Mouse (Mus musculus): Measurements from ENCODE around the gene Nckipsd. TPM values are rescaled to one million over a fixed set of nuclear protein-coding genes. Genes with fewer than 3 reads are reported as not detected.
A peak's percentile ranks its signal among the peaks of the same experiment; 100 is the strongest.

The Nckipsd gene
- polyA plus RNA-seq, 1 experiment from 2014 or later: 20.4 TPM

DNA sequence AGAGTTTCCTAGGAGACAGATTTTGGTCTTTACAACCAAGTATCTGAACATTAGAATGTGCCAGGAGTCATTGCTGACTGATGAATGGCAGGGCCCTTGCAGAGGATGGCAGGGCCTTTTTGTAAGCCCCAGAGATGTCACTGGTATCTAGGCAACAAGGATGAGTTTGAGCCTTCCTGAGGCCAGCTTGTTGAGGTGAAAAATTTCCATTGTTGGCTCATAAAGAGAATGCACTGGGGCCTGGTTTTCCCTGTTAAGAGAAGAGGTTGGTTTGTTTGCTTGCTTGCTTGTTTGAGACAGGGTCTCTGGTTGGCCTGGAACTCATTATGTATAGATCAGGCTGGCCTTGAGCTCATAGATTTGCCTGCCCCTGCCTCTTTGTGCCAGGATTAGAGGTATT lies 22.8 kb upstream of the Nckipsd start:
- H3K27me3 ChIP-seq: no peaks in the 10 kb centered on the region
- H3K4me2 ChIP-seq (replicated peaks): peak overlapping the region; percentile 63
- H3K27ac ChIP-seq (replicated peaks): no peak overlapping the region; the same call in 1 of the 2 replicates
- ATAC-seq (ENCODE audit: insufficient number of reproducible peaks, low FRiP score, low TSS enrichment, low read depth): no peak
- no peak overlapping the region for H3K9ac ChIP-seq
- H3K36me3 ChIP-seq: no peaks in the 10 kb centered on the region
- H3K9me3 ChIP-seq (replicated peaks): no peaks in the 10 kb centered on the region
- peaks cover 42% of the 10 kb centered on the region for H3K4me1 ChIP-seq
- H3K4me3 ChIP-seq (replicated peaks): peak overlapping the region; percentile 89

DNA sequence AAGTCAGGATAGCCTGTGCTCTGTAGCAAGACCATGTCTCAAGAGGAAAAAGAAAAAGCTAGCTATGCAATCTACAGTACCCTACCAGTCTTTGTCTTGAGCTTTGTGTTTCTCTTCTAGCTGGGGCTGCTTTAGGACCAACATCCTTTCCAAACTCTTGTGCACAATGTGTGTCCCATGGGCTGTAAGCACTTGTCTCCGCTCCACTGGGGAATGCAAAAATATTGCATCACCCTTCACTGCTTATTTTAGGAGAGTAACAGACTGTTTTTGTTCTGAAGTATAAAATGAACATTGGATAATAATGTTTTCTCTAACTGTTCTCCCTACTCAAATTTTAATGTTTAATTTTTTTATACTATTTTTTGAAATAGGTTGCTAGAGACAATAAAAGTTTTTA lies 21.7 kb upstream of the Nckipsd start:
- no peaks in the 10 kb centered on the region for H3K9me3 ChIP-seq (replicated peaks)
- H3K4me3 ChIP-seq (replicated peaks): no peak overlapping the region
- 77% methylated on average over 1 of the region's 1 CpGs for WGBS

GRCm38 (mm10) chr9:108787080-108787479 lies 21.1 kb upstream of the Nckipsd start:
- Histone ChIP-seq H3K4me2 (replicated peaks) (no peak overlapping the region), H3K9ac (no peak overlapping the region), H3K4me1 (peaks cover 55% of the 10 kb centered on the region), H3K27ac (replicated peaks) (no peak overlapping the region), H3K27me3 (no peaks in the 10 kb centered on the region), H3K36me3 (no peaks in the 10 kb centered on the region), H3K4me3 (replicated peaks) (no peak overlapping the region), H3K9me3 (replicated peaks) (no peaks in the 10 kb centered on the region)
- no peak for ATAC-seq (ENCODE audit: insufficient number of reproducible peaks, low FRiP score, low TSS enrichment, low read depth)
- WGBS: 81% methylated on average over 2 of the region's 2 CpGs

More for the DNA sequence above, 21.7 kb upstream of the Nckipsd start:
- H3K27ac ChIP-seq (replicated peaks): no peak overlapping the region
- no peaks in the 10 kb centered on the region for H3K27me3 ChIP-seq
- H3K36me3 ChIP-seq: no peaks in the 10 kb centered on the region
- peaks cover 50% of the 10 kb centered on the region for H3K4me1 ChIP-seq
- H3K9ac ChIP-seq: no peak overlapping the region
- no peak overlapping the region for H3K4me2 ChIP-seq (replicated peaks)
- ATAC-seq (ENCODE audit: insufficient number of reproducible peaks, low FRiP score, low TSS enrichment, low read depth): no peak

DNA sequence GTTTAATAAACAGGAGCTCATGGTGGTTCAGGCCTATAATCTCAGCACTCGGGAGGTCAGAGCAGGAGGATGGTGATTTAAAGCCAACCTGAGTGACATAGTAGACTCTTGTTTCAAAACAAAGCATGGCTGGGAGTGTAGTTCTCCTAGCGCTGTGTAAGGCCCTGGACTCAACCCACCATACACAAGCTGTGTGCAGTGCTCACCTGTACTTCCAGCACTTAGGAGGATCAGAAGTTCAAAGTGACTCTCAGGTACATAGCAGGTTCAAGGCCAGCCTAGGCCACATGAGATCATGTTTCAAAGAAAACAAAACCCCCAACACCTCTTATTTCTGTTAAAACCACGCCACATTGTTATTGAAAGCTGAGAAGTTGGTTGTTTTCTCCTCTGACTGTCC lies 19.5 kb upstream of the Nckipsd start:
- H3K4me1 ChIP-seq: peaks cover 56% of the 10 kb centered on the region
- no peak overlapping the region for H3K4me3 ChIP-seq (replicated peaks)
- H3K4me2 ChIP-seq (replicated peaks): no peak overlapping the region
- no peak overlapping the region for H3K27ac ChIP-seq (replicated peaks)
- 74% methylated on average over 3 of the region's 3 CpGs for whole genome bisulfite sequencing
- H3K9me3 ChIP-seq (replicated peaks): no peaks in the 10 kb centered on the region
- no peak for ATAC-seq (ENCODE audit: insufficient number of reproducible peaks, low FRiP score, low TSS enrichment, low read depth)
- no peak overlapping the region for H3K9ac ChIP-seq
- no peaks in the 10 kb centered on the region for H3K27me3 ChIP-seq
- H3K36me3 ChIP-seq: no peaks in the 10 kb centered on the region

GRCm38 (mm10) chr9:108792307-108792706 lies 15.9 kb upstream of the Nckipsd start:
- H3K36me3 ChIP-seq: peaks cover 15% of the 10 kb centered on the region
- peaks cover 63% of the 10 kb centered on the region for H3K4me1 ChIP-seq
- no peaks in the 10 kb centered on the region for H3K27me3 ChIP-seq
- H3K9me3 ChIP-seq (replicated peaks): no peaks in the 10 kb centered on the region
- no peak overlapping the region for H3K9ac ChIP-seq
- ATAC-seq (ENCODE audit: insufficient number of reproducible peaks, low FRiP score, low TSS enrichment, low read depth): no peak
- H3K4me2 ChIP-seq (replicated peaks): no peak overlapping the region
- no peak overlapping the region for H3K4me3 ChIP-seq (replicated peaks)
- 0 out of 2 replicates have a peak overlapping the region, but pooled peaks have one; percentile 39 for H3K27ac ChIP-seq (replicated peaks)
- 84% methylated on average over 1 of the region's 1 CpGs for WGBS

DNA sequence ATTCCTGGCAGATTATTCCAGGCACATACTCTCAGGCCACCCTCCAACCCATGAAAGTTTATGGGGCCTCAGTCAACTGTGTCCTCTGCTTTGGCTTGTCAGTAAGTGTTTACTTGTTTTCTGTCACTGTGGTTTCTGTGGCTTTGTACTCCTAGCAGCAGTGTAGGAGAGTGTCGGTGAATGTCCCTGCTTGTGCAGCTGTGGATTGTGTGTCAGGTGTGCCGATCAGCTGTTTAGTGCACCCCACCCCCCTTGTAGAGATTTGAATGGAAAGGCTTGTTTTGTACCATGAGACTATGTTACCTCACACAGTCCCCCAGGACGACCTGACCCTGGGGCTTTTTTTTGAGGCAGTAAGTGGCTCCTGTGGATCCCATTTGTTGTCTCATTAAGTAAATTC lies 15.4 kb upstream of the Nckipsd start:
- 28% methylated on average over 3 of the region's 3 CpGs for WGBS
- H3K9me3 ChIP-seq (replicated peaks): no peaks in the 10 kb centered on the region
- H3K36me3 ChIP-seq: peaks cover 19% of the 10 kb centered on the region
- H3K27ac ChIP-seq (replicated peaks): peak overlapping the region; percentile 39; the same call in 1 of the 2 replicates
- H3K4me3 ChIP-seq (replicated peaks): no peak overlapping the region
- peak; percentile 56; the same call in 1 of the 2 replicates for ATAC-seq (ENCODE audit: insufficient number of reproducible peaks, low FRiP score, low TSS enrichment, low read depth)
- no peak overlapping the region for H3K9ac ChIP-seq
- H3K27me3 ChIP-seq: no peaks in the 10 kb centered on the region
- peaks cover 59% of the 10 kb centered on the region for H3K4me1 ChIP-seq
- H3K4me2 ChIP-seq (replicated peaks): no peak overlapping the region

DNA sequence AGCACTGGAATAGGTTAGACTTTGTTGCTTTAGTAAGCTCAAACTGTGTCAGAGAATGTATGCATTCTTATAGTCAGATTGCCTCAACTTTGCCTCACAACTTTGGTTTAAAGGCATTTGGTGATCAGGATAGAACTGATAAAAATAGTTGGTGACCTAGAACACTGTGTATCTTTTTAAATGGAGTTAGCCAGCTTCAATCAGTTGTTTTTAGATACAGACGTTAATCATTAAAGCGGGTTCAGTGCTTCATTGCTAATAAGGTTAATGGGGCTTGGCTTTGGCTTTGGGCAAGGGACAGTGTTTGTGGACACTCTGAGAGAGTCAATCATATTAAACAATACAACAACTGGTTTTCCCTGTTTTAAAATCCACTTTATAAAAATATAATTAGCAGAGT lies 12.9 kb upstream of the Nckipsd start:
- Histone ChIP-seq H3K27me3 (no peaks in the 10 kb centered on the region), H3K4me1 (peaks cover 51% of the 10 kb centered on the region), H3K9ac (no peak overlapping the region), H3K9me3 (replicated peaks) (no peaks in the 10 kb centered on the region), H3K4me3 (replicated peaks) (no peak overlapping the region), H3K4me2 (replicated peaks) (no peak overlapping the region), H3K36me3 (peaks cover 43% of the 10 kb centered on the region), H3K27ac (replicated peaks) (no peak overlapping the region)
- WGBS: 55% methylated on average over 2 of the region's 2 CpGs
- ATAC-seq (ENCODE audit: insufficient number of reproducible peaks, low FRiP score, low TSS enrichment, low read depth): no peak

- WGBS: 42% methylated on average over 11 of the region's 11 CpGs
- peaks cover 45% of the 10 kb centered on the region for H3K36me3 ChIP-seq
- H3K9ac ChIP-seq: no peak overlapping the region
- H3K4me2 ChIP-seq (replicated peaks): 0 out of 2 replicates have a peak overlapping the region, but pooled peaks have one; percentile 10
- H3K4me1 ChIP-seq: peaks cover 48% of the 10 kb centered on the region
- no peaks in the 10 kb centered on the region for H3K27me3 ChIP-seq
- peak overlapping the region; percentile 69 for H3K27ac ChIP-seq (replicated peaks)
- ATAC-seq (ENCODE audit: insufficient number of reproducible peaks, low FRiP score, low TSS enrichment, low read depth): 0 out of 2 replicates have a peak, but pooled peaks have one; percentile 60
- H3K4me3 ChIP-seq (replicated peaks): peak overlapping the region; percentile 6
- no peaks in the 10 kb centered on the region for H3K9me3 ChIP-seq (replicated peaks)
These were observed 12.4 kb upstream of the Nckipsd start for GRCm38 (mm10) chr9:108795762-108796161.

DNA sequence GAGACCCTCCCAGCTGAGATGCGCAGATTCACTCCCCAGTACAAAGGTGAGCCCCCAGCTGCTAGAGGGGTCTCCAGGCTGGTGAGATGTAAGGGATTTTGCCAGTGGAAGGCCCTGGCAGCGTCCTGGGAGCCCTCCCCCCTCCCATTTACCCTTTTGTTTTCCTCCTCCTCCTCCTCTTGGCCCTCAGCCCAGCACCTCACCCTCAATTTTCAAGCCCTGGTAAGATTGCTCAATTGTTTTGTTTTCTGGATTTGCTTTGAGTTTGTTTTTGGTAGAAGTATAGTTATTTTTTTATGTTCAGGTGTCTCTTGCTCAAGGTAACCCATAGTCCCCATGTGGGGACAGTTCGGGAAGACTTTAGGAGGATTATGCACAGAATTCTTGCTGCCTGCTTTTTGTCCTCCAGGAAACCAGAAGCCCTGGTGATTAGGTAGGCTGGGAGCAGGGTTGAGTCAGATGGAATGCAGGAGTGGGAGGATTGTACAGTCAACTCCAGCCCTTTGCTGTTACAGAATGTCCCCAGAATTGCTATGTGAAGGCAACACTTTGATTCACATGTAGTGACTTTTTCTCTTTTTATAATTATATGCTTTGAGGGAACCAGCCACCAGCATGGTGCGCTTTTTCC lies 11.7 kb upstream of the Nckipsd start:
- Histone ChIP-seq H3K4me1 (peaks cover 41% of the 10 kb centered on the region), H3K4me2 (replicated peaks) (0 out of 2 replicates have a peak overlapping the region, but pooled peaks have one; percentile 10), H3K36me3 (peaks cover 49% of the 10 kb centered on the region), H3K27ac (replicated peaks) (peak overlapping the region; percentile 69), H3K4me3 (replicated peaks) (peak overlapping the region; percentile 6; the same call in 1 of the 2 replicates), H3K9ac (no peak overlapping the region), H3K9me3 (replicated peaks) (no peaks in the 10 kb centered on the region), H3K27me3 (no peaks in the 10 kb centered on the region)
- WGBS: 77% methylated on average over 4 of the region's 4 CpGs
- no peak for ATAC-seq (ENCODE audit: insufficient number of reproducible peaks, low FRiP score, low TSS enrichment, low read depth)

- 88% methylated on average over 7 of the region's 7 CpGs for WGBS
- Histone ChIP-seq H3K36me3 (peaks cover 59% of the 10 kb centered on the region), H3K27ac (replicated peaks) (no peak overlapping the region)
These were observed 10.7 kb upstream of the Nckipsd start for GRCm38 (mm10) chr9:108797477-108797876.

DNA sequence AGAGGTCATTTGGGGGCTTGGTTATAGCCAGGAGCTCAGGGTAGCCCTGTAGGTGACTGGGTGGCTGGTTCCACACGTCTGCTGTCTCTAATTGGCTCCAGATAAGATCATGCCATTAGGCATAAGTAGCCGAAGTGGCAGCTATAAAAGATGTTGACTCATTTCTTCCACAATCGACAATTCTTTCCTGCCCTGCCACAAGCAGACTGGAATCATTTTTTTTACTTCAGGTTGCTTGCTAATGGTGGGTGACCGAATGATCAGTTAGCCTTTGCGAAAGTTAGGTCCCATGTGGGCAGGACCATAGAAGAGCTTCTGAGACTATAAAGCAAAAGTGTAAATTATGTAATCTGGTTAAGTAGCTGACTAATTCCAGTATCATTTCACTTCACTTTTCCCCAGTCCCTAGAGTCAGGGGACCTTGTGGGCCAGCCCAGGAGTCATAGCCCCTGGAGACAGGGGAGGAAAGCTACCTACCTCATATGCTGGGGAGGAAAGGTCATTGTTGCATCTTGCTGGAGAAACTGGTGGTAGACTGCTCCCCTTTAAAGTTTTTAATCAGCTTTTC lies 9.6 kb upstream of the Nckipsd start:
- Histone ChIP-seq H3K27ac (replicated peaks) (no peak overlapping the region), H3K4me1 (peaks cover 28% of the 10 kb centered on the region), H3K36me3 (peaks cover 63% of the 10 kb centered on the region), H3K4me3 (replicated peaks) (no peak overlapping the region), H3K4me2 (replicated peaks) (no peak overlapping the region), H3K9ac (no peak overlapping the region), H3K27me3 (no peaks in the 10 kb centered on the region), H3K9me3 (replicated peaks) (no peaks in the 10 kb centered on the region)
- no peak for ATAC-seq (ENCODE audit: insufficient number of reproducible peaks, low FRiP score, low TSS enrichment, low read depth)
- WGBS: 69% methylated on average over 5 of the region's 5 CpGs

More at GRCm38 (mm10) chr9:108797477-108797876, 10.7 kb upstream of the Nckipsd start:
- Histone ChIP-seq H3K9ac (no peak overlapping the region), H3K4me3 (replicated peaks) (0 out of 2 replicates have a peak overlapping the region, but pooled peaks have one; percentile 10), H3K4me2 (replicated peaks) (0 out of 2 replicates have a peak overlapping the region, but pooled peaks have one; percentile 12), H3K9me3 (replicated peaks) (no peaks in the 10 kb centered on the region), H3K27me3 (no peaks in the 10 kb centered on the region), H3K4me1 (peaks cover 32% of the 10 kb centered on the region)
- ATAC-seq (ENCODE audit: insufficient number of reproducible peaks, low FRiP score, low TSS enrichment, low read depth): no peak

All from embryonic facial prominence, embryonic 15.5 days (tissue).